Mouse (Mus musculus): ENCODE results near the gene Gls.

Gene Gls

GRCm38 (mm10) chr1:52233143-52233713 lies at the start of gene Gls:
Gene Gls (minus strand): TSS chr1:52233232.
- peak; percentile 97 to 98 for DNase-seq (ENCODE audit: low spot score in 2 of 2)

- no peak for DNase-seq (ENCODE audit: low spot score in 2 of 2)
Measured at GRCm38 (mm10) chr1:52279831-52280595, 47.0 kb upstream of the Gls start.

- no peak for DNase-seq (ENCODE audit: low spot score in 2 of 2)
Measured at GRCm38 (mm10) chr1:52279331-52279730, 46.3 kb upstream of the Gls start.

- DNase-seq (ENCODE audit: low spot score in 2 of 2): no peak
Measured at GRCm38 (mm10) chr1:52278073-52278472, 45.0 kb upstream of the Gls start.

- DNase-seq (ENCODE audit: low spot score in 2 of 2): no peak
Measured at GRCm38 (mm10) chr1:52274210-52274609, 41.2 kb upstream of the Gls start.

- DNase-seq (ENCODE audit: low spot score in 2 of 2): no peak
Measured at GRCm38 (mm10) chr1:52272018-52272678, 39.1 kb upstream of the Gls start.

- DNase-seq (ENCODE audit: low spot score in 2 of 2): no peak
Measured at GRCm38 (mm10) chr1:52270354-52270753, 37.3 kb upstream of the Gls start.

GRCm38 (mm10) chr1:52269596-52269995 lies 36.6 kb upstream of the Gls start:
- no peak for DNase-seq (ENCODE audit: low spot score in 2 of 2)

- no peak for DNase-seq (ENCODE audit: low spot score in 2 of 2)
Measured at GRCm38 (mm10) chr1:52268006-52268405, 35.0 kb upstream of the Gls start.

GRCm38 (mm10) chr1:52267606-52268005 lies 34.6 kb upstream of the Gls start:
- DNase-seq (ENCODE audit: low spot score in 2 of 2): peak; percentile 25 to 48

- no peak for DNase-seq (ENCODE audit: low spot score in 2 of 2)
Measured at GRCm38 (mm10) chr1:52265886-52266516, 33.0 kb upstream of the Gls start.

- peak in 1 of 2 experiments; percentile 2 for DNase-seq (ENCODE audit: low spot score in 2 of 2)
Measured at GRCm38 (mm10) chr1:52264290-52264689, 31.3 kb upstream of the Gls start.

- no peak for DNase-seq (ENCODE audit: low spot score in 2 of 2)
Measured at GRCm38 (mm10) chr1:52260354-52261090, 27.5 kb upstream of the Gls start.

- DNase-seq (ENCODE audit: low spot score in 2 of 2): no peak
Measured at GRCm38 (mm10) chr1:52258006-52258749, 25.1 kb upstream of the Gls start.

GRCm38 (mm10) chr1:52256916-52257315 lies 23.9 kb upstream of the Gls start:
- no peak for DNase-seq (ENCODE audit: low spot score in 2 of 2)

GRCm38 (mm10) chr1:52256194-52256593 lies 23.2 kb upstream of the Gls start:
- no peak for DNase-seq (ENCODE audit: low spot score in 2 of 2)

- DNase-seq (ENCODE audit: low spot score in 2 of 2): no peak
Measured at GRCm38 (mm10) chr1:52254411-52254810, 21.4 kb upstream of the Gls start.

GRCm38 (mm10) chr1:52253386-52253785 lies 20.4 kb upstream of the Gls start:
- DNase-seq (ENCODE audit: low spot score in 2 of 2): no peak

GRCm38 (mm10) chr1:52252447-52252846 lies 19.4 kb upstream of the Gls start:
- DNase-seq (ENCODE audit: low spot score in 2 of 2): no peak

GRCm38 (mm10) chr1:52251038-52251735 lies 18.2 kb upstream of the Gls start:
- DNase-seq (ENCODE audit: low spot score in 2 of 2): no peak

All from heart, adult 9 months (tissue).